Mouse (Mus musculus) kidney, adult 2 months (tissue): ENCODE data around the gene Wtap.
"Not testable (repeated sequence)": the region's sequence is repeated elsewhere in the genome, so short reads cannot be mapped to it uniquely, and the experiment has no call there.

Experiments used
- CTCF ChIP-seq: fragments of 200-500 bp; conservative IDR thresholded peaks from 2 replicates; pipeline ENCODE4 v1.5.1; 2011; ENCODE audit warnings: low read depth, mild to moderate bottlenecking, control low read depth, low read length, moderate library complexity, mixed read lengths; ENCODE audit not compliant: insufficient read depth, insufficient read length
- POLR2A ChIP-seq: fragments of 200-500 bp; IDR thresholded peaks from one replicate; pipeline ENCODE4 v1.6.1; 2011; ENCODE audit warnings: low read depth, low read length, control low read depth

- TF ChIP-seq CTCF, POLR2A: not testable (repeated sequence)
Measured at GRCm38 (mm10) chr17:13004436-13004835, 10.5 kb upstream of the Wtap start.
